Mouse (Mus musculus) intestine, embryonic 16.5 days (tissue): ENCODE results near the gene Zmym6. TPM values are rescaled to one million over a fixed set of nuclear protein-coding genes. Genes with fewer than 3 reads are reported as not detected.
"Not testable (repeated sequence)": the region's sequence is repeated elsewhere in the genome, so short reads cannot be mapped to it uniquely, and the experiment has no call there.

Experiments
- ATAC-seq: fragments of 200-750 bp; cut with Nextera tagmentation; 2 replicates; pipeline ENCODE4 v1.8.0; 2017; ENCODE audit warnings: moderate TSS enrichment, moderate library complexity
- H3K27ac ChIP-seq: fragments of 300-500 bp; sonication (generic); 2 replicates; pipeline ENCODE4 v1.5.1; 2014; ENCODE audit warnings: mild to moderate bottlenecking, low read length
- H3K27me3 ChIP-seq: fragments of 300-500 bp; sonication (generic); replicated peaks from 2 replicates; pipeline ENCODE4 v1.6.1; 2014; ENCODE audit warnings: low read length, control low read depth, mixed read lengths; ENCODE audit not compliant: control insufficient read depth, insufficient read depth
- H3K36me3 ChIP-seq: fragments of 300-500 bp; sonication (generic); 2 replicates; pipeline ENCODE4 v1.6.1; 2014; ENCODE audit warnings: low read length, control low read depth; ENCODE audit not compliant: control insufficient read depth, insufficient read depth
- H3K4me1 ChIP-seq: fragments of 300-500 bp; sonication (generic); 2 replicates; pipeline ENCODE4 v1.6.1; 2014; ENCODE audit warnings: low read length, control low read depth, mixed read lengths; ENCODE audit not compliant: control insufficient read depth, insufficient read depth
- H3K4me2 ChIP-seq: fragments of 300-500 bp; sonication (generic); 2 replicates; pipeline ENCODE4 v1.6.1; 2014; ENCODE audit warnings: low read depth, low read length, control low read depth
- H3K4me3 ChIP-seq: fragments of 300-500 bp; sonication (generic); 2 replicates; pipeline ENCODE4 v1.5.1; 2014; ENCODE audit warnings: mild to moderate bottlenecking, low read length
- H3K9ac ChIP-seq: fragments of 300-500 bp; sonication (generic); 2 replicates; pipeline ENCODE4 v1.6.1; 2014; ENCODE audit warnings: low read depth, low read length
- H3K9me3 ChIP-seq: fragments of 300-500 bp; sonication (generic); 2 replicates; pipeline ENCODE4 v1.6.1; 2016; ENCODE audit warnings: low read length, control low read depth; ENCODE audit not compliant: control insufficient read depth
- WGBS: fragments of 180-500 bp; shearing (Covaris S2); extraction: QIAGEN DNeasy Blood & Tissue Kit; methylation state at CpG from one replicate; pipeline ENCODE4 v1.1.7; 2014; 5-methylcytosine and 5-hydroxymethylcytosine counted together
- polyA plus RNA-seq: library from polyadenylated mRNA; unstranded; fragments of >200 nt; fragmentation: Nextera tagmentation; extraction: Ambion mirVana; gene quantifications from 2 replicates; pipeline ENCODE4 v1.2.1, GENCODE M21; 2015

Gene Zmym6
- polyA plus RNA-seq, 1 experiment from 2014 or later = 14.7 TPM

DNA sequence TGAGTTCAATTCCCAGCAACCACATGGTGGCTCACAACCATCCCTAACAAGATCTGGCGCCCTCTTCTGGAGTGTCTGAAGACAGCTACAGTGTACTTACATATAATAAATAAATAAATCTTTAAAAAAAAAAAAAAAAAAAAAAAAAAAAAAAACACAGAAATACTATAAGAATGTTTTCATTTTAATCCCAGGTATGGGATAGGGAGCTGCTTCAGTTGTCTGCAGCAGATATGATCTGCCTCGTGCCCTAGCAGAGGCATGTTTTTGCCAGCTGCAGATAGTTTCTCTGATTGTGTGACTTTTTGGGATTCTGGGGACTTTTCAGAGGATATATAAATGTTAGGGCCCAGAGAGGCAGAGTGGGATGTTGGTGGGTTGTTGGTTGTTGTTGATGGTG lies 22.4 kb downstream of the Zmym6 start:
- H3K4me1 ChIP-seq, ATAC-seq, H3K4me2 ChIP-seq, H3K27ac ChIP-seq, H3K27me3 ChIP-seq, H3K9me3 ChIP-seq, H3K36me3 ChIP-seq, H3K4me3 ChIP-seq, H3K9ac ChIP-seq: not testable (repeated sequence)
- WGBS = 98% methylated on average over 1 of the region's 2 CpGs

- H3K9me3 ChIP-seq = no peaks in the 10 kb centered on the region
- H3K9ac ChIP-seq = no peak overlapping the region
- no peak overlapping the region for H3K4me2 ChIP-seq
- 96% methylated on average over 4 of the region's 4 CpGs for WGBS
- no peak overlapping the region for H3K27ac ChIP-seq
- H3K36me3 ChIP-seq = peaks cover 8% of the 10 kb centered on the region
- H3K4me1 ChIP-seq = no peaks in the 10 kb centered on the region
- no peak for ATAC-seq
- H3K4me3 ChIP-seq = no peak overlapping the region
- H3K27me3 ChIP-seq = no peaks in the 10 kb centered on the region
These were observed 30.4 kb downstream of the Zmym6 start for GRCm38 (mm10) chr4:127107566-127107965.

GRCm38 (mm10) chr4:127110570-127110969 lies 33.4 kb downstream of the Zmym6 start:
- no peaks in the 10 kb centered on the region for H3K27me3 ChIP-seq
- H3K4me2 ChIP-seq = no peak overlapping the region
- 74% methylated on average over 4 of the region's 4 CpGs for WGBS
- no peak overlapping the region for H3K9ac ChIP-seq
- H3K27ac ChIP-seq = no peak overlapping the region
- peaks cover 8% of the 10 kb centered on the region for H3K36me3 ChIP-seq
- H3K4me1 ChIP-seq = no peaks in the 10 kb centered on the region
- no peak for ATAC-seq
- H3K4me3 ChIP-seq = no peak overlapping the region
- no peaks in the 10 kb centered on the region for H3K9me3 ChIP-seq

DNA sequence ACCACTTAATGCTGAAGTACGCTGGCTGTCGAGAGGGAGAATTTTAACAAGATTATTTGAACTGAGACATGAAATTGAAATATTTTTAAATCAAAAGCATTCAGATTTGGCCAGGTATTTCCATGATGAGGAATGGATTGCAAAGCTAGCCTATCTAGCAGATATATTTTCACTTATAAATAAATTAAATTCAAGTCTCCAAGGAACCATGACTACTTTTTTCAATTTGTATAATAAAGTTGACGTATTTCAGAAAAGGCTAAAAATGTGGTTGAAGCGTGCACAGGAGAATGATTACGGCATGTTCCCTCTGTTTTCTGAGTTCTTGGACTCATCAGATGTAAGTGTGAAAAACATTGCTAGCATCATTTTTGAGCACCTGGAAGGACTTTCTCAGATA lies 46.2 kb downstream of the Zmym6 start, which contains the start of gene Tmem35b:
Tmem35b (plus strand) TSS at position 301 of the 400 bp plus-strand sequence.
- Histone ChIP-seq H3K27me3 (no peaks in the 10 kb centered on the region), H3K9ac (no peak within 1 kb of the TSS), H3K36me3 (no peaks in the 10 kb centered on the region), H3K4me1 (no peaks in the 10 kb centered on the region; the same call in 1 of the 2 replicates), H3K27ac (no peak within 1 kb of the TSS), H3K4me2 (no peak within 1 kb of the TSS), H3K9me3 (no peaks in the 10 kb centered on the region), H3K4me3 (no peak within 1 kb of the TSS)
- 93% methylated on average over 5 of the region's 5 CpGs for WGBS
- no peak for ATAC-seq

- ATAC-seq = no peak
- Histone ChIP-seq H3K9ac (no peak overlapping the region), H3K9me3 (no peaks in the 10 kb centered on the region), H3K4me2 (no peak overlapping the region), H3K36me3 (no peaks in the 10 kb centered on the region), H3K4me3 (no peak overlapping the region), H3K4me1 (no peaks in the 10 kb centered on the region; the same call in 1 of the 2 replicates), H3K27ac (no peak overlapping the region), H3K27me3 (no peaks in the 10 kb centered on the region)
- WGBS = 97% methylated on average over 1 of the region's 1 CpGs
These were observed 47.1 kb downstream of the Zmym6 start for GRCm38 (mm10) chr4:127124331-127124730.

DNA sequence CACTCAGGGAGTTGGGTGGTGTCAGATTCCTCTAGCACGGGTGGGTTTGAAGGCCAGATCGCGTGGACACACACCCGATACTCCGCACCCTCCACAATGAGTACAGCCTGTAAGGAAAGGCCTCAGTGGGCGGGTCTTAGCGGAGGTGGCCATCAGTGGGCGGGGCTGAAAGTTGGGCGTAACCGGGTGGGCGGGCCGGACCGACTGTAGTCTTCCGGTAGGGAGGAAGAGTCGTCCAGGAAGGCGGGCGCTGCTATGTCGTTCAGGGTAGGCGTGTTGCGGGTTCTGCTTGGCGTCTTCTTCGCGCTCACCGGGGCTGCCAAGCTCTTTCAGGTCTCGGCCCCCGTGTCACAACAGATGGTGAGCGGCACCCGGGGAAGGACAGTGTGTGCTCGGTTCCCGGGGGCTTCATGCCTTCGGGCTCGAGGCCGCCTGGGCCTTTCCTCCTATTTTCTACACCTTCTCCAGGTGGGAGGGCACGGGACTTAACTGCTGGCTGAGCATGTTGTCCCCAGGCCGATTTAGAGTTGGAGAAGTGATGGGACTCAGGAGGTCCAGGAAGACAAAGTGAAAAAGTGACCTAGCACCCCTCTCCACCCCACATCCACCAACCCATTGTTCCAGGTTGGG lies 48.8 kb downstream of the Zmym6 start:
- H3K9ac ChIP-seq = peak overlapping the region; percentile 84
- 0 out of 2 replicates have a peak overlapping the region, but pooled peaks have one; percentile 31 for H3K27ac ChIP-seq
- peak; percentile 98 for ATAC-seq
- H3K36me3 ChIP-seq = no peaks in the 10 kb centered on the region
- under 1% methylated on average over 35 of the region's 35 CpGs for WGBS
- no peaks in the 10 kb centered on the region for H3K27me3 ChIP-seq
- no peaks in the 10 kb centered on the region for H3K9me3 ChIP-seq
- H3K4me1 ChIP-seq = no peaks in the 10 kb centered on the region; the same call in 1 of the 2 replicates
- H3K4me3 ChIP-seq = peak overlapping the region; percentile 73
- peak overlapping the region; percentile 89 for H3K4me2 ChIP-seq

DNA sequence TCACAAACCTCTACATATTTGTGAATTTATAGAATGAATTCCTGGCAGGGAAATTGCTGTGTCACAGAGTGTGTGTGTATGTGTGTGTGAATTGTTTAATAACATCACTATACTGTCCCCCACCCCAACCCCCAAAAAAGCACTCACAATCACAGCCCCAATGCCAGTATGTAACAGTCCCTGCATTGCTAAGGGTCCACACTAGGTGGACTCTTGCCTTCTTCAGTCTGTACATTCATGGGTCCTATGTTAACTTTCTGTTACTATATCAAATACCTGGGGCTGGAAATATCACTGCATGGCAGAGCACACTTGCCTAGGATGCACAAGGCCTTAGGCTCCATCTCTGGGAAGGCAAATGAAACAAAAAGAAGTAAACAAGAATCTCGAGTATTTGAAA lies 57.5 kb downstream of the Zmym6 start:
- no peak overlapping the region for H3K4me3 ChIP-seq
- no peak overlapping the region for H3K4me2 ChIP-seq
- 42% methylated on average over 1 of the region's 1 CpGs for WGBS
- no peaks in the 10 kb centered on the region for H3K27me3 ChIP-seq
- H3K4me1 ChIP-seq = no peaks in the 10 kb centered on the region
- H3K9ac ChIP-seq = no peak overlapping the region
- H3K9me3 ChIP-seq = no peaks in the 10 kb centered on the region
- no peak for ATAC-seq
- no peaks in the 10 kb centered on the region for H3K36me3 ChIP-seq
- H3K27ac ChIP-seq = no peak overlapping the region

DNA sequence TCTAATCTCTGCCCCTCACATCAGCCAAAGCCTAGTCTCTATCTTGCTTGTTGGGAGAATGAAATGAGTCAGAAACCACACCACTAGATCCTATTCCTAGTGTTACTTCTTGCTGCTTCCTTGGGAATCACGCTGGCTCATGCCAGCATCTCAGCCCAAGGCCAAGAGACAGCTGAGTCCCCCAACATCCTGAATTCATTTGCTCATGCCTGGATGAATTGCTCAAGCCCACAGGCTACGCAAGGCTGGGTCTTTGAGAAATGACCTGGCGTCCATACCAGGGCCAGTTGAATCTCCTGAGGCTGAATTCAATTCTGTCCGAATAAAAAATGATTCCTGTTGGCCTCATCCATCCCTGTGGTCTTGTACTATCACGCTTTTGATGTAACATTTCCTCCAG lies 60.4 kb downstream of the Zmym6 start:
- no peak for ATAC-seq
- Histone ChIP-seq H3K4me2 (no peak overlapping the region), H3K9me3 (no peaks in the 10 kb centered on the region), H3K4me1 (no peaks in the 10 kb centered on the region), H3K27ac (no peak overlapping the region), H3K4me3 (no peak overlapping the region), H3K27me3 (no peaks in the 10 kb centered on the region), H3K9ac (no peak overlapping the region), H3K36me3 (no peaks in the 10 kb centered on the region)
- 78% methylated on average over 5 of the region's 5 CpGs for WGBS

- H3K9ac ChIP-seq = no peak overlapping the region
- no peaks in the 10 kb centered on the region for H3K36me3 ChIP-seq
- no peaks in the 10 kb centered on the region for H3K27me3 ChIP-seq
- no peak overlapping the region for H3K4me3 ChIP-seq
- H3K9me3 ChIP-seq = no peaks in the 10 kb centered on the region
- 38% methylated on average over 6 of the region's 6 CpGs for WGBS
- H3K27ac ChIP-seq = no peak overlapping the region
- no peak overlapping the region for H3K4me2 ChIP-seq
- ATAC-seq = no peak
- H3K4me1 ChIP-seq = no peaks in the 10 kb centered on the region
These were observed 61.3 kb downstream of the Zmym6 start for GRCm38 (mm10) chr4:127138486-127138885.

DNA sequence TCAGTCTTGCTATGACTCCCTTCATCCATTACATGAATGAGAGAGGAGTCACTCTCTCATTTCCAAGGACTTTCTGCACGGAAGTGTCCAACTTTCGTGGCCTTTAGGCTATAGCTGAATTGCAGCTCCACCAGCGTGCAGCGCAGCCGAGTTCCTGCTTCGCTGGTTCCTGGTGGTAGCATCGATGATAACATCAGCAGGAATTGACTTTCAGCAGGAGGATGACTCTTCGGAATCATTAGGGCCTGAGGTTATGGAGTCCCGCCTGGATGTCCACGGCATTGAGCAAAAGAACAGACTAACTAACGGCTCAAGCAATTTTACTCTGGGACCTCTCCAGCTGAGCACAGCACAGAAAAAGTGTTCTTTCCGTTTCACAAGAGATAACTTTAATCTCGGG lies 72.8 kb downstream of the Zmym6 start:
- H3K9ac ChIP-seq = no peak overlapping the region
- WGBS = 84% methylated on average over 13 of the region's 13 CpGs

More for the DNA sequence above, 72.8 kb downstream of the Zmym6 start:
- Histone ChIP-seq H3K4me3 (no peak overlapping the region), H3K4me2 (no peak overlapping the region), H3K36me3 (no peaks in the 10 kb centered on the region), H3K9me3 (no peaks in the 10 kb centered on the region), H3K27ac (no peak overlapping the region), H3K4me1 (no peaks in the 10 kb centered on the region), H3K27me3 (no peaks in the 10 kb centered on the region)
- ATAC-seq = no peak
